Mouse (Mus musculus): Measurements from ENCODE around the gene Ripk4.

Gene Ripk4

DNA sequence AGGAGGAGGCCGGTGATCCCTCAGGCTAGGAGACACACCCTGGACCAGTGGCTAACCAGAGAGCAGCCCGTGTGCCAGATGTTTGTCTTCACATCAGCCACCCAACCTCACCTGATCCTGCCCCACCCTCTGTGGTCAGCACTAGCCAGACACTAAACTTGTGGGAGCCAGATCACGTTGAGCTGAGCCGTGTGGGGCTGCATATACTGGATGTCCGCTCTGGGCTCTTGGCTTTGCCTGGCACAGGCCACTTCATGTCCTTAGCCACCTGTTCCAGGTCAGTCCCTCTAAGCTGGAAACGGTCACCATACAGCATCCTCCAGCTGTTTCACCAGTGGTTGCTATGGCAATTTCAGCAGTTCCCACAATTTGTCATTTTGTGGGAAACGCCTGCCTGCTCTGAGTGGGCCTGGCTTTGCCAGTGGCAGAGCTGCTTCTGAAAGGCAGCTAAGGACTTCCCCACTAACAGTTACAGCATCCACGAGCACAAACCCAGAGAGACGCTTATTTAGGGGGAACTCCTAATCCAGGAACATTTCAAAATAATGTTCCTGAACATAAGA, 28.7 kb downstream of the Ripk4 start:
- no peak for DNase-seq (ENCODE audit: low spot score)

DNA sequence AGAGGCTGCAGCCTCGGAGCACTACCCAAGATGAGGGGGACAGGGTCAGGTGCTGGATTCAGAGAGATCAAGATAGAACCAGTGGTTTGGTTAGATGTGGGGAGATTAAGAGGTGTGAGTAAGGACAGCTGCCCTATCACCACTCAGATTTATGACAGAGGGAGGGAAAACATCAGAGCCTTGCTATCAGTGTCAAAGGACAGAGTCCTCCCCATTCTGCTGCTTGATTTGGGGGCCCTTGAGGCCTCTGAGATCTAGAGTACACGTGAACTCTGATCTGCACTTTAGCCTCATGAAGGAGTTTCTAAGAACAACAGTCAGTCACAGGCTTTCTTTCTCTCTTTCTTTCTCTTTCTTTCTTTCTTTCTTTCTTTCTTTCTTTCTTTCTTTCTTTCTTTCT, 30.0 kb downstream of the Ripk4 start:
- DNase-seq (ENCODE audit: low spot score): no peak

DNA sequence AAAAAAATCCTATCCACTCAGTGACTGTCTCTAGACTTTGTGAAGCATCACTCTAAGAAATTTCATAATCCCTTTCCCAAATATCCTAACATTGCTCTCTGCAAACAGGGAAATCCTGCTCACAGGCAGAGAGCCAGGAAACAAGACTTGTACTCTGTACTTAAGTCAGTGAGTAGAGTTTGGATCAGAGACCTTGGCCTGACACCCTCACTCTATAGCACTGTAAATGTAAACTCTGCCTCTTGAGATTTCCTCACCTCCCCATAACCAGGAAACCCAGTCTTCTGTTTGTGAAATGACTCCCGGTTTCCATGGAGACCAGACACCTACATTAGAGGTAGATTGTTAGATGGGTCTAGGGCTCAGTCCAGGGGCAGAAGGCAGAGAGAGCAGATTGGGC, 33.3 kb downstream of the Ripk4 start:
- no peak for DNase-seq (ENCODE audit: low spot score)

DNA sequence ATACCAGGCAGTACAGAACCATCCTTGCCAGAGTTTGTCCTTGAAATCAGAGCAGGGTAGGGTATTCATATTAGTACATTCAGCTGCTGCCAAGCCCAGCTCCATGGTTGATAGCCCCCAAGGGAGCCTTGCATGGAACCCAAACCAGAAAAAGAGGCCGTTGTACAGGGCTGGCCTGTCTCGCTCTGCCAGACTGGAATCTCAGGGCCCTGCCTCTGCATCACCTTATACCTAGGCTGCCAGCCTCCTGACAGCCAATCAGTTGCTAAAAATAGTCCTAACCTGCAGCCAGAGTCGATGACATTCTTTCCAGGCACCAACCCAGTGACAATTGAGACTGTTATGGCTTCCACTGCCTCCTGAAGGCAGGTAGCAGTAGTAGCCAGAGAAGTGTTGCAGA, 37.2 kb downstream of the Ripk4 start:
- DNase-seq (ENCODE audit: low spot score): no peak

DNA sequence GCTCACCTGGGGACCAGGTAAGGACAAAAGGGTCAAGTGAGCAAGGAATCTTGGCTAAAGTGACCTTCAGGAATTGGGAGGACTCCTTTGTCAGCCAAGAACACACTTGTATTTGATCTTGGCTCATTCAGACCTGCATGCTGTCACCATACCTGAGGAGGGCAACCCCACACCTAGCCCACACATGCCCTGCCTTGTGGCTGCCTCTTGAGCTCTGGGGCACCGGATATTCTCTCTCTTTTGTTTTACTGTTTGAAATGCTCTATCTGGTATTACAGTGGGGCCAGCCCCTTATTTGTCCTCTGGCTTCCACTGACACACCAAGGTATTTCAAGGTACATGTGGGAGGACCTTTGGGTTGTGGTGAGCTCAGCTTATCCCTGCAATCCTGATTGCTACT, 43.5 kb downstream of the Ripk4 start:
- no peak for DNase-seq (ENCODE audit: low spot score)

DNA sequence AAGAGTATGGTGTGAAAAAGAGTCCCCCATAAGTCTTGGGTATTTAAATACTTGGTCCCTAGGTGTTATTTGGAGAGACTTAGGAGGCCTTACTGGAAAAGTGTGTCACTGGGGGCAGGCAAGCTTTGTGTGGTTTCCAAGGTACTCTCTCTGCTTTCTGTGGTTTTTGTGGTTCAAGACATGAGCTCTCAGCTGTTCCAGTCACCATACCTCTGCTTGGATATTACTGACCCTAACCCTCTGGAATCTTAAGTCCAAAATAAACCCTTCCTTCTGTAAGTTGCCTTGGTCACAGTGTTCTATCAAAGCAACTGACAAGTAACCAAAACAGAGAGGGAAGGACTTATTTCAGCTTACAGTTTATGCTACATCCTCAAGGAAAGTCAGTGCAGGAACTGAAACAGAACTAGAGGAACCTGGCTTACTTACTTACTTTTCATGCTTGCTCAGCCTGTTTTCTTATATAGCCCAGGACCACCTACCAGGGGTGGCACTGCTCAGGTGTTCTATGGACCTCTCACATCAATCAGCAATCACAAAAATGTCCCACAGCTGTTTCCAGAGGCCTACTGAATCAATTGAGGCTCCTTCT, 44.1 kb downstream of the Ripk4 start:
- DNase-seq (ENCODE audit: low spot score): no peak

DNA sequence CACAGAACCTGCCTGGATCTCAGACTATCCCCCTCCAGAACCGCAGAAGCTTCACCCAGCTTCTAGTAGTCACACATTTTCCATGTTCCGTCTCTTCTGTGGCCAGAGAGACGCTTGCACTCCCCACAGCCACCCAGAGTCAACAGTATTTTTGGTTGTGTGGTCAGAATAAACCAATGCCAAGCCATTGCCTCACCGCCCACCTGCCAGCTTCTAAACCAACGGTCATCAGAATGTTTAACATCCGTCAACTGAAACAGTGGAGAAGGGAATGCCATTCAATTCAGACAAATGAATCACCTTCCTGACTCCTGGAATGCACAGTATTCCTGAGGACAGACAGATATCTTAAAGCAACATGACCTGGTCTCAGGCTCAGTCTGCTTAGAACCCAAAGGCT, 47.0 kb downstream of the Ripk4 start:
- DNase-seq (ENCODE audit: low spot score): no peak

DNA sequence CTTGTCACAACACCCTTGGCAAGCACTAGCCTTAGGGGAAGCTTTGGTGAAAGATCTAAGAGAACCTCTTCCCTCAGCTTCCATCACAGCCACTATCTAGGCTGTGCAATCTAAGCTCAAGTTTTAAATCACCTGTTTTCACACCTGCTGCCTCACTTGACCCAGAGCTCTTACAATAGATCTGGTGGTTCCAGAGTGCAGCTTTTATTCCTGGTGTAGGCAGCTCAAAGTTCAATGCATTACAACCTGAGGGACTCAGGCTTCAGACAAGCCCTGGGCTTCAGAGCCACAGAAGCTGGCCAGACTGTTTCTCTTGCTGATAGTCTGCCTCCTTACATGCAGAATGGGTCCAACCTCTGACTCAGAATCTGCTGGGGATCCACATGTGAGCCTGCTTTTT, 51.5 kb downstream of the Ripk4 start:
- DNase-seq (ENCODE audit: low spot score): no peak

DNA sequence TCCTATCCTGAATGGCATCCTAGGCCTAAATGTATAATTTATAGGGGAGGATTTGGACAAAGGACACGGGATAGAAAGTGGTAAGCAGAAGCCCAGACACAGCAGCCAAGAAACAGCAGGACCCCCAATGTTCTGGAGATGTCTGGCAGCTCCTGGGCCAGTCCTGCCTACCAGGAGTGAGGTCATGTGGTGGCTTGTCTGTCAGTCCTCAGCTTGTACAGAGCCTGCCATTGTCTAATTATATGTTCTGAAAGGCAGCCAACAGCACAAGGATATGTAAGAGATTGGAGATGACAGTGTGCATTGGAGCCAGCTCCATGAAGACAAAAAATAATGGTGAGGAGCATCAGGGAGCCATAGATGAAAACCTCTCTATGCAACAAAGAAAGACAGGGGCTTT, 61.7 kb downstream of the Ripk4 start:
- no peak for DNase-seq (ENCODE audit: low spot score)

DNA sequence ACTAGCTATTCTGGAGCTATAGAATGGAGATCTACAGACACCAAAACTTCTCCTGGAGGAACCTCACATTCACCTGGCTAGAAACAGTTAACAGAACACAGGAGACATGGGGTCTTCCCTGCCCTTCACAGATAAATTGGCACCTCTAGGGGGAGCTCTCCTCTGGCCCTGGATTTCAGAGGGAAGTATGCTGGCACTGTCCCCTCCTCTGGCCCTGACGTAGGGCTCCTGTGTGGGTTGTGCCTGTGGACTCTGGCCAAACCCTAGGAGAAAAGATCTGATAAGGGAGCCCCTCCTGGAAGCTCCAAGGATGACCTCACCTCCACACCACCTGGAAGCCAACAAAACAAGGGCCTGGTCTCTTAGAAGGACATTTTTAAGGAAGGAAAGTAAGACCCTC, 65.8 kb downstream of the Ripk4 start:
- no peak for DNase-seq (ENCODE audit: low spot score)

DNA sequence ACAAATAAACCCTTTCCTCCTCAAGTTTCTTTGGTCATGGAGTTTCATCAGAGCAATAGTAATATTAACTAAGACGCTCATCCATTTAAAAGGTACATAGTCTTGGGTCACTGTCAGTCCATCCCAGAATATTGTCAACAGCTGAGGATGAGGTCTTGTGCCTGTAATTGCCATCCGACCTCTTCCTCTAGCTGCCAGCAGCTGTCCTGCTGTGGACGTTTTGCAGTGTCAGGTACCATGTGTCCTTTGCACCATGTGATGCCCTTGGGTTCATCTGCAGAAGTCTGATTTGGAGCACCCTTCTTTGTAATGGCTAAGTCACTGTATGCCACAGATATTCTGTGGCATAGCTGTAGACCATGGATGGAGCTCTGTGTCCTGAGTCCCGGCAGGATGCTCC, 67.9 kb downstream of the Ripk4 start:
- DNase-seq (ENCODE audit: low spot score): no peak
